Mouse (Mus musculus) hindbrain, postnatal 0 days (tissue): ENCODE measurements around the gene Tuba1a. TPM values are rescaled to one million over a fixed set of nuclear protein-coding genes. Genes with fewer than 3 reads are reported as not detected.
"Not testable (repeated sequence)": the region's sequence is repeated elsewhere in the genome, so short reads cannot be mapped to it uniquely, and the experiment has no call there.

Experiments
- ATAC-seq: fragments of 200-750 bp; cut with Nextera tagmentation; 2 replicates; pipeline ENCODE4 v1.8.0; 2017; ENCODE audit warnings: mild to moderate bottlenecking, moderate TSS enrichment, moderate library complexity
- DNase-seq: peaks from one replicate; pipeline ENCODE4 v3.0.0-alpha.2; 2015; ENCODE audit warnings: low spot score
- H3K27ac ChIP-seq: fragments of 300-500 bp; sonication (generic); 2 replicates; pipeline ENCODE4 v1.5.1; 2014; ENCODE audit warnings: mild to moderate bottlenecking
- H3K27me3 ChIP-seq: fragments of 300-500 bp; sonication (generic); 2 replicates; pipeline ENCODE4 v1.6.1; 2014; ENCODE audit warnings: low read length, mixed read lengths; ENCODE audit not compliant: insufficient read depth
- H3K36me3 ChIP-seq: fragments of 300-500 bp; sonication (generic); 2 replicates; pipeline ENCODE4 v1.6.1; 2014; ENCODE audit warnings: low read length, mixed read lengths; ENCODE audit not compliant: insufficient read depth
- H3K4me1 ChIP-seq: fragments of 300-500 bp; sonication (generic); 2 replicates; pipeline ENCODE4 v1.6.1; 2014; ENCODE audit warnings: antibody characterized with exemption, low read length, mixed read lengths; ENCODE audit not compliant: insufficient read depth
- H3K4me2 ChIP-seq: fragments of 300-500 bp; sonication (generic); 2 replicates; pipeline ENCODE4 v1.6.1; 2014; ENCODE audit warnings: low read depth, mild to moderate bottlenecking, low read length, moderate library complexity, mixed read lengths
- H3K4me3 ChIP-seq: fragments of 300-500 bp; sonication (generic); 2 replicates; pipeline ENCODE4 v1.5.1; 2014; ENCODE audit warnings: low read length
- H3K9ac ChIP-seq: fragments of 300-500 bp; sonication (generic); replicated peaks from 2 replicates; pipeline ENCODE4 v1.6.1; 2014; ENCODE audit warnings: mild to moderate bottlenecking, low read length, moderate library complexity, mixed read lengths
- H3K9me3 ChIP-seq: fragments of 300-500 bp; sonication (generic); 2 replicates; pipeline ENCODE4 v1.6.1; 2016; ENCODE audit warnings: low read length, mixed read lengths
- CTCF ChIP-seq: IDR thresholded peaks from 2 replicates; pipeline ENCODE4 v1.5.1; 2016; ENCODE audit warnings: antibody characterized with exemption, control low read depth, low read depth
- WGBS: fragments of 180-500 bp; shearing (Covaris S2); extraction: QIAGEN DNeasy Blood & Tissue Kit; methylation state at CpG from one replicate; pipeline ENCODE4 v1.1.7; 2014; 5-methylcytosine and 5-hydroxymethylcytosine counted together
- polyA plus RNA-seq: library from polyadenylated mRNA; unstranded; fragments of >200 nt; fragmentation: Nextera tagmentation; extraction: Ambion mirVana; gene quantifications from 2 replicates; pipeline ENCODE4 v1.2.1, GENCODE M21; 2015
- total RNA-seq: library from RNA; depleted of rRNA; stranded (reverse); fragments of >200 nt; gene quantifications from 2 replicates; pipeline ENCODE4 v1.2.3, GENCODE M21; 2014

Tuba1a gene
- total and polyA plus RNA-seq, 2 experiments from 2014 or later, result 12,500 to 19,179 TPM

GRCm38 (mm10) chr15:98934217-98934839 is 19.2 kb downstream of the Tuba1a start, which contains the start of gene Tuba1b:
TSS of gene Tuba1b (minus strand) at chr15:98934565.
- Histone ChIP-seq H3K9me3 (no peaks in the 10 kb centered on the region), H3K4me3 (peak within 1 kb of the TSS; percentile 66), H3K4me2 (peak within 1 kb of the TSS; percentile 89), H3K9ac (peak within 1 kb of the TSS; percentile 79), H3K36me3 (peaks cover 10% of the 10 kb centered on the region; the same call in 1 of the 2 replicates), H3K4me1 (peaks cover 9% of the 10 kb centered on the region), H3K27me3 (no peaks in the 10 kb centered on the region), H3K27ac (peak within 1 kb of the TSS; percentile 98)
- peak; percentile 26; the same call in 1 of the 2 replicates for TF ChIP-seq CTCF
- DNase-seq, result peak; percentile 98
- ATAC-seq, result peak; percentile 95
- WGBS, result under 1% methylated on average over 51 of the region's 58 CpGs

- Histone ChIP-seq H3K4me1 (peaks cover 9% of the 10 kb centered on the region), H3K9me3 (no peaks in the 10 kb centered on the region), H3K27me3 (no peaks in the 10 kb centered on the region), H3K4me2 (peak overlapping the region; percentile 89), H3K36me3 (peaks cover 10% of the 10 kb centered on the region; the same call in 1 of the 2 replicates), H3K9ac (peak overlapping the region; percentile 79), H3K27ac (peak overlapping the region; percentile 98), H3K4me3 (peak overlapping the region; percentile 66)
- WGBS, result 0% methylated on average over 35 of the region's 35 CpGs
- peak; percentile 99 for DNase-seq
- TF ChIP-seq CTCF, result no peak
- ATAC-seq, result peak; percentile 87
Observed at GRCm38 (mm10) chr15:98933833-98934216, 19.7 kb downstream of the Tuba1a start.

GRCm38 (mm10) chr15:98933004-98933671 is 20.4 kb downstream of the Tuba1a start:
- not testable (repeated sequence) for H3K4me1 ChIP-seq, H3K9me3 ChIP-seq, ATAC-seq, H3K36me3 ChIP-seq, H3K27me3 ChIP-seq
- peak overlapping the region; percentile 66 for H3K4me3 ChIP-seq
- under 1% methylated on average over 8 of the region's 9 CpGs for WGBS
- H3K9ac ChIP-seq, result peak overlapping the region; percentile 79
- peak overlapping the region; percentile 98 for H3K27ac ChIP-seq
- peak; percentile 47 for DNase-seq
- peak overlapping the region; percentile 89 for H3K4me2 ChIP-seq

- WGBS, result 65% methylated on average over 3 of the region's 3 CpGs
Observed at GRCm38 (mm10) chr15:98930998-98931397, 22.5 kb downstream of the Tuba1a start.

GRCm38 (mm10) chr15:98930017-98930734 is 23.3 kb downstream of the Tuba1a start:
- Histone ChIP-seq H3K4me3 (no peak overlapping the region), H3K4me2 (no peak overlapping the region), H3K9ac (no peak overlapping the region), H3K9me3 (no peaks in the 10 kb centered on the region), H3K36me3 (peaks cover 10% of the 10 kb centered on the region; the same call in 1 of the 2 replicates), H3K27ac (no peak overlapping the region), H3K27me3 (no peaks in the 10 kb centered on the region), H3K4me1 (peaks cover 9% of the 10 kb centered on the region)
- DNase-seq (no peak), ATAC-seq (no peak)
- TF ChIP-seq CTCF, result no peak
- WGBS, result 52% methylated on average over 8 of the region's 8 CpGs

More at GRCm38 (mm10) chr15:98930998-98931397, 22.5 kb downstream of the Tuba1a start:
- Histone ChIP-seq H3K27me3 (no peaks in the 10 kb centered on the region), H3K4me2 (peak overlapping the region; percentile 21; the same call in 1 of the 2 replicates), H3K9me3 (no peaks in the 10 kb centered on the region), H3K9ac (no peak overlapping the region), H3K27ac (no peak overlapping the region), H3K4me3 (no peak overlapping the region), H3K36me3 (peaks cover 10% of the 10 kb centered on the region; the same call in 1 of the 2 replicates), H3K4me1 (peaks cover 9% of the 10 kb centered on the region)
- DNase-seq, result no peak
- no peak for TF ChIP-seq CTCF
- no peak for ATAC-seq

- DNase-seq (peak; percentile 90), ATAC-seq (peak; percentile 81)
- H3K4me3 ChIP-seq, result no peak overlapping the region
- H3K4me1 ChIP-seq, result peaks cover 9% of the 10 kb centered on the region
- no peak overlapping the region; the same call in 1 of the 2 replicates for H3K27ac ChIP-seq
- peak; percentile 84 for TF ChIP-seq CTCF
- no peaks in the 10 kb centered on the region for H3K27me3 ChIP-seq
- H3K9ac ChIP-seq, result no peak overlapping the region
- H3K36me3 ChIP-seq, result peaks cover 10% of the 10 kb centered on the region; the same call in 1 of the 2 replicates
- no peak overlapping the region for H3K4me2 ChIP-seq
- H3K9me3 ChIP-seq, result no peaks in the 10 kb centered on the region
- 13% methylated on average over 13 of the region's 13 CpGs for WGBS
Observed at GRCm38 (mm10) chr15:98928598-98929240, 24.8 kb downstream of the Tuba1a start.
